Mouse (Mus musculus) erythroblast, embryonic 14.5 days (primary cell): Measurements from ENCODE around the gene Gm30191. TPM values are rescaled to one million over a fixed set of nuclear protein-coding genes. Genes with fewer than 3 reads are reported as not detected.
"Not testable (repeated sequence)": the region's sequence is repeated elsewhere in the genome, so short reads cannot be mapped to it uniquely, and the experiment has no call there.

Experiments used
- H3K27me3 ChIP-seq: 2 replicates; pipeline ENCODE4 v1.6.1; 2012; ENCODE audit warnings: inconsistent platforms; ENCODE audit not compliant: control insufficient read depth
- H3K36me3 ChIP-seq: 2 replicates; pipeline ENCODE4 v1.6.1; 2012; ENCODE audit warnings: mild to moderate bottlenecking, inconsistent platforms; ENCODE audit not compliant: control insufficient read depth
- H3K4me1 ChIP-seq: 2 replicates; pipeline ENCODE4 v1.6.1; 2012; ENCODE audit warnings: inconsistent platforms; ENCODE audit not compliant: control insufficient read depth
- H3K4me3 ChIP-seq: replicated peaks from 2 replicates; pipeline ENCODE3; 2012; ENCODE audit warnings: moderate library complexity, mild to moderate bottlenecking, inconsistent platforms
- H3K9me3 ChIP-seq: 2 replicates; pipeline ENCODE4 v1.6.1; 2012; ENCODE audit warnings: low read length, inconsistent platforms, mixed read lengths; ENCODE audit not compliant: control insufficient read depth
- GATA1 ChIP-seq: IDR thresholded peaks from 2 replicates; pipeline ENCODE4 v1.6.1; 2012; ENCODE audit warnings: low read length, inconsistent platforms, mixed read lengths
- TAL1 ChIP-seq: IDR thresholded peaks from 3 replicates; pipeline ENCODE4 v1.6.1; 2012; ENCODE audit warnings: low read length, inconsistent platforms, mixed read lengths
- polyA plus RNA-seq: library from polyadenylated mRNA; stranded (reverse); fragments of >175 nt; gene quantifications from 2 replicates; pipeline ENCODE4 v1.2.3, GENCODE M21; 2012

Gene Gm30191
- polyA plus RNA-seq, 1 experiment = 0.06 TPM

DNA sequence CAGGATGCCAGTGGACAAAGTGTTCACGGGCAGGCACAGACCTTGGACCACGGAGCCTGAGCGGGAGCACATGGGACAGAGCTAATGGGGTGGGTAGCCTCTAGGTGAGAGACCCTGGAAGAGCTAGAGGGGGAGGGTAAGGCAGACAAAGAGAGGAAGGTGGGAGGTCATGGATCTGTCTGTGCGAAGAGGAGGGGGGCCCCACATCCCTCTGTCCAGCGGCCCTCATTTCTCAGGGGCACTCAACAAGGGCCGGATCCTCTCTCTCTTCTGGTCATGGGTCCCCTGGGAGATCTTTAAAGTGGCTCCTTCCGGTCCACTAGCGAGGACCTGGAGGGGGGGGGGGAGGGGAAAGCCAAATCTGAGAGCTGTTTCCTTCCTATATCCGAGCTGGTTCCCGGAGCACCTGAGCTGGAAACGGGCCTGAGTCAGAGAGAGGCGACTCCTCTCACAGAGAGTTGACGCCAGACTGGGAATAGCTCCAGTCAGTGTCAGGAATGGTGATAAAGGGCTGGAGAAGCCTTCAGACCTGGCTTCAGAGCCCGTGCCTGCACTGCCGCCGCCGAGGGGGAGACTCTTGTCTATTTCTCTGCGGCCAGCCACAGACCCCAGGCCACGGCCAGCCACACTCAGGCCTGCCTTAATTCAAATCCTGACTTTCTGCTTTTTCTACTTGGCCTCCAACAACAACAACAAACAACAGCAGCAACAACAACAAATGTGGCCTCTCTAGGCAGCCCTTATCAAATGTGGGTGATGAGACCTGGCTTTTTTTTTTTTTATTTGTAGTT is 9.9 kb downstream of the Gm30191 start:
- Histone ChIP-seq H3K4me3 (no peak overlapping the region), H3K27me3 (peaks cover 45% of the 10 kb centered on the region), H3K9me3 (no peaks in the 10 kb centered on the region; the same call in none of the 2 replicates), H3K4me1 (peaks cover 9% of the 10 kb centered on the region), H3K36me3 (no peaks in the 10 kb centered on the region)
- TF ChIP-seq GATA1 = no peak
- TF ChIP-seq TAL1 = no peak

DNA sequence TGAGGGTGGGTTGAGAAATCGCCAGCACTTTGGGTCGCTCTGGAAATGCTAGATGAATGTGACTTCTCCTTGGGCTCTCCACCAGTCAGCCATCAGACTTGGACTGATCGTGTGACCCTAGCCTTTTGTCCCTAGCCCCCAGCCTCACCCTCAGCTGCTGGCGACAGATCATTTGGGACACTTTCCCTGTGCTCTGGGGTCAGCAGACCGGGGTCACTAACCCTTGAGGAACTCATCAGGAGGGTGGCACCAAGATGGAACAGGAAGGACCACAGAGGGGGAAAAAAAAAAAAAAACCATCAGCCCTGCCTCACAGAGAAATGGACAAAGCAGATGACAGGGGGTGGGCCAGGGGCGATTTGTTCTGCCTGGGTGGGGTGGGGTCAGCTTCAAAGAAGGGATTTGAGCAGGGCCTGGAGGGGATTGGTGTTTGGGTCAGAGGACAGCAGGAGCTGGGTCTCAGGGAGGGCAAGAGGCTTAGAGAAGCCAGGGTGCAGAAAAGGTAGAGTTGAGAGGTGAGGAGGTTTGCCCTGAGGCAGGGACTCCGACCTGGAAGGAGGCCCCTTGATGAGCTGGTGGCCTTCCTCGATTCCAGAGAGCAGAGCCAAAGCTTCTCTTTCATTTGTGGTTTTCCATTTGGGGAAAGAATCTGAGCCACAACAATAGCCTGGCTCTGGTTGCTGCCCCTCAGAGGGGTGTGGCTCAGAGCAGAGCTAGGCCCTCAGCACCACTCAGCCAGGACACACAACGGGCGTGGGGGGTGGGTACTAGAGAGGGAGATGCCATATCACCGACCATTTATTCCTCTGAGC is 10.7 kb downstream of the Gm30191 start:
- H3K9me3 ChIP-seq = peaks cover 4% of the 10 kb centered on the region
- TF ChIP-seq TAL1 = no peak
- H3K4me3 ChIP-seq = no peak overlapping the region
- H3K27me3 ChIP-seq = peaks cover 37% of the 10 kb centered on the region
- H3K4me1 ChIP-seq = peaks cover 2% of the 10 kb centered on the region; the same call in 1 of the 2 replicates
- H3K36me3 ChIP-seq = no peaks in the 10 kb centered on the region

DNA sequence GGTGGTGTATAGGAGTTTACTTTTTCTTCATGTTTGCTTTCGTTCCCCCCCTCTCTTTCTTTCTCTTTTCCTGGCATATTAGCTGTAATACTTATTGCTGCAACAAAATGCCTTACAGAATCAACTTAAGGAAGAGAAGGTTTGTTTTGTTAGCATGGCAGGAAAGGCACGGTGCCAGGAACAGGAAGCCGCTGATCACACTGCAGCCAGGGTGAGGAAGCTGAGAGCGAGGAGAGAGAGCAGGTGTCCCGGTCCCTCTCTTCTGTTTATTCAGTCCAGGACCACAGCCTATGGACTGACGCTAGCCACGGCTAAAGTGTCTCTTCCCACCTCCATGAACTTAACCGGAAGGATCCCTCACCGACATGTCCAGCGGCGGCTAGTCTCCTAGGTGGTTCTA is 11.6 kb downstream of the Gm30191 start:
- TF ChIP-seq TAL1 = no peak
- no peak for TF ChIP-seq GATA1
- Histone ChIP-seq H3K9me3 (peaks cover 4% of the 10 kb centered on the region), H3K27me3 (peaks cover 28% of the 10 kb centered on the region), H3K36me3 (no peaks in the 10 kb centered on the region), H3K4me1 (peaks cover 2% of the 10 kb centered on the region; the same call in 1 of the 2 replicates), H3K4me3 (no peak overlapping the region)

DNA sequence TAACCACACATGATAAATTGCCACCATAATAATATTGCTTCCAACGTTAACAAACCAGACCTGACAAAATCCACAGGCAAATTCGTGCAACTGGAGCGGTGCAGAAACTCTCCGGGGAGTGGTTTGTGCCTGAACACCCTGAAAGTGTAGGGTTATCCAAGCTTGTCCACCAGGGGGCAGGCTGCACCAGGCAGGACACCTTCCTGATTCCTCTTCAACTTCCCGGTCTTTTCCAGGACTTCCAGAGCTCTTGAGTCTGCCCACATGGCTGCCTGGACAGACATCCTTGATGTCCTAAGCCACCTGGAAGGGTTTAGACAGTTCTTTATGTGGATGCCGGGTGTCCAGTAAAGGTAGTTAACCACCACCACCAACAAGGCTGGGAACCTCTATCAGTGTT is 16.5 kb downstream of the Gm30191 start:
- Histone ChIP-seq H3K27me3 (no peaks in the 10 kb centered on the region; the same call in 1 of the 2 replicates), H3K36me3 (no peaks in the 10 kb centered on the region), H3K9me3 (peaks cover 10% of the 10 kb centered on the region), H3K4me1 (no peaks in the 10 kb centered on the region), H3K4me3 (no peak overlapping the region)
- TF ChIP-seq TAL1 (no peak), GATA1 (no peak)

DNA sequence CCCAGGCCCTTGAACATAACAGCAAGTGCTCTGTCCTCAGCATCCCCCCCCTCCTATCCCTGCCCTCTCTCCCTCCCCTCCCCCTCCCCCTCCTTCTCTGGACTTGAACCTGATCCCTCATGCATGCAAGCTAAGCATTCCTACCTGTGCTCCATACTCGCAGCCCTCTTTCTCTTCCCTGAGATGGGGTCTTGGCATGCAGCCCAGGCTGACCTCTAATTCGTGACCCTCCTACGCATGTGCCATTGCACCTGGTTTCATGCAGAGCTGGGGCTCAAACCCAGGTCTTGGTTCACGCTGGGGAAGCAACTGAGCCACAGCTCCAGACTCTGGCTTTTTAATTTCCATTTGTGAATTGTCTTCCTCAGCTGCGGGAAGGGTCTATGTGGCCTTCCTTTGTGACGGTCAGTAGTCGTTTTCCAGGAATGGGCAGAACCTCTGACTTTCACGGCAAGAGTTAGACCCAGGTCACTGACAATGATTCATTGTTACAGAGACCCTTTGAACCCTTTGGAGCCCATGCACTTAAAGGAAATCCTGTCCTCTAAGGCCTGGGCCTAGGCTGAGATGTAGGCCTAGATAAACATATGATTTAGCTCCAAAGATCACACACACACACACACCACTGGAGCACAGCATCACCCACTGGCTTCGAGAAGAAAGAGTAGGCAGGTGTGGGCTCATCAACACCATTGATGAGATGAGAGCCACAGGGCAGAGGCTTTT is 19.3 kb downstream of the Gm30191 start:
- TF ChIP-seq GATA1 (no peak), TAL1 (no peak)
- Histone ChIP-seq H3K9me3 (peaks cover 10% of the 10 kb centered on the region), H3K4me1 (no peaks in the 10 kb centered on the region), H3K4me3 (no peak overlapping the region), H3K36me3 (no peaks in the 10 kb centered on the region), H3K27me3 (no peaks in the 10 kb centered on the region; the same call in 1 of the 2 replicates)

DNA sequence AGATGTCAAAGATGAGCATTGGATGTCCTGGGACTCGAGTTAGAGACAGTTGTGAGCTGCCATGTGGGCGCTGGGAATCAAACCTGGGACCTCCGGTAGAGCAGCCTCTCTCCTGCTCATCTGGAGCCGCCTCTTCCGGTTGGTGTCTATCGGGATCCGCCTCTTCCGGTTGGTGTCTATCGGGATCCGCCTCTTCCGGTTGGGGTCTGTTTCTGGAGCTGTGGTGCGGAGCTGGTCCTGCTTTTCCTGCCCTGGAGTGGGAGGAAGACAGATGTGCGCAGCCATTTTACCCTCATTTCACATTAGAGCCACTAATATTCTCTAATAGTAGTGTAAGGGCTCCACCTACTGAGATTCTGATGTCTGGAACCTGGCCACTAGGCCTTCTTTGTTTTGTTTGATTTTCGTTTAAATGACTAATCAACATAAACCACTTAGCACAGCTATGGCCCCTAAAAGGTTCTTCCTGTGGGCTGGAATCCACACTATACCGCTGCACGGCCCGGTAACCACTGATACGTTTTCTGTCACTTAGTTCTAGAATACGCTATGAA is 21.4 kb downstream of the Gm30191 start:
- TF ChIP-seq TAL1 = no peak
- no peak for TF ChIP-seq GATA1
- Histone ChIP-seq H3K27me3 (no peaks in the 10 kb centered on the region; the same call in 1 of the 2 replicates), H3K36me3 (no peaks in the 10 kb centered on the region), H3K4me3 (no peak overlapping the region), H3K4me1 (peaks cover 13% of the 10 kb centered on the region), H3K9me3 (peaks cover 7% of the 10 kb centered on the region; the same call in 1 of the 2 replicates)

DNA sequence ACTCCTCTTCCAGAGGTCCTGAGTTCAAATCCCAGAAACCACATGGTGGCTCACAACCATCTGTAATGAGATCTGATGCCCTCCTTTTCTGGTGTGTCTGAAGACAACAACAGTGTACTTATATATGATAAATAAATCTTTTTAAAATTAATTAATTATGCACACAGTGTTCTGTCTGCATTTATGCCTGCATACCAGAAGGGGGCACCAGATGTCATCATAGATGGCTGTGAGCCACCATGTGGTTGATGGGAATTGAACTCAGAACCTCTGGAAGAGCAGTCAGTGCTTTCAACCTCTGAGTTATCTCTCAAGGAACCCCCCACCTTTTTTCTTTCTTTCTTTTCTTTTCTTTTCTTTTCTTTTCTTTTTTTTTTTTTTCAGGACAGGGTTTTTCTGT is 22.9 kb downstream of the Gm30191 start:
- peaks cover 24% of the 10 kb centered on the region for H3K4me1 ChIP-seq
- not testable (repeated sequence) for H3K36me3 ChIP-seq, H3K27me3 ChIP-seq, H3K9me3 ChIP-seq, H3K4me3 ChIP-seq

DNA sequence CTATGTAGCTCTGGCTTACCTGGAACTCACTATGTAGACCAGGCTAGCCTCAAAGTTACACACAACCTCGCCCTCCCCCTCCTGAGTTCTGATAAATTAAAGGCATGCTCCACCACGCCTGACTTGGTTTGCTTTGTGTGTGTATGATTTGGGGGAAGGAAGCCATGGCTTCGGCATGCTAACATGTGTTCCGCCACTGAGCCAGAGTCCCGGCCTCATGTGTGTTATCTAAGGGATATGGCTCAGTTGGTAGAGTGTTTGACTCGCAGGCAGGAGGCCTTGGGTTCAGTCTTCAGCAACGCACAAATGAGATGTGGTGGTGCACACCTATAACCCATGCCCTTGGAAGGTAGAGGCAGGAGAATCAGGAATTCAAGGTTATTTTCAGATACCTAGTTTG is 25.2 kb downstream of the Gm30191 start:
- Histone ChIP-seq H3K4me3 (no peak overlapping the region), H3K36me3 (peaks cover 27% of the 10 kb centered on the region), H3K4me1 (peaks cover 27% of the 10 kb centered on the region), H3K27me3 (no peaks in the 10 kb centered on the region), H3K9me3 (no peaks in the 10 kb centered on the region)
- no peak for TF ChIP-seq GATA1
- TF ChIP-seq TAL1 = no peak
